Mouse (Mus musculus) forebrain, embryonic 10.5 days (tissue): ENCODE results near the gene Filip1l. TPM values are rescaled to one million over a fixed set of nuclear protein-coding genes. Genes with fewer than 3 reads are reported as not detected.

Experiments
- DNase-seq: peaks from one replicate; pipeline ENCODE4 v3.0.0-alpha.2; 2017; ENCODE audit warnings: low spot score; ENCODE audit errors: extremely low spot score
- H3K27ac ChIP-seq: fragments of 300-500 bp; sonication (generic); 2 replicates; pipeline ENCODE4 v1.5.1; 2016; ENCODE audit warnings: mild to moderate bottlenecking
- H3K27me3 ChIP-seq: fragments of 300-500 bp; sonication (generic); 2 replicates; pipeline ENCODE4 v1.6.1; 2016; ENCODE audit warnings: mild to moderate bottlenecking; ENCODE audit not compliant: poor library complexity, severe bottlenecking
- H3K36me3 ChIP-seq: fragments of 300-500 bp; sonication (generic); replicated peaks from 2 replicates; pipeline ENCODE4 v1.6.1; 2016; ENCODE audit warnings: mild to moderate bottlenecking, moderate library complexity
- H3K4me1 ChIP-seq: fragments of 300-500 bp; sonication (generic); 2 replicates; pipeline ENCODE4 v1.6.1; 2016
- H3K4me3 ChIP-seq: fragments of 300-500 bp; sonication (generic); 2 replicates; pipeline ENCODE4 v1.5.1; 2016; ENCODE audit warnings: mild to moderate bottlenecking, moderate library complexity
- H3K9me3 ChIP-seq: fragments of 300-500 bp; sonication (generic); 2 replicates; pipeline ENCODE4 v1.6.1; 2016; ENCODE audit warnings: mild to moderate bottlenecking, moderate library complexity
- WGBS: fragments of 180-500 bp; shearing (Covaris S2); methylation state at CpG from one replicate; pipeline ENCODE4 v1.1.7; 2016; 5-methylcytosine and 5-hydroxymethylcytosine counted together
- polyA plus RNA-seq: library from polyadenylated mRNA; unstranded; fragments of >200 nt; fragmentation: Nextera tagmentation; extraction: Ambion mirVana; gene quantifications from 2 replicates; pipeline ENCODE4 v1.2.1, GENCODE M21; 2016

The Filip1l gene
- polyA plus RNA-seq, 1 experiment from 2014 or later = 6.7 TPM

- peaks cover 4% of the 10 kb centered on the region; the same call in 1 of the 2 replicates for H3K4me1 ChIP-seq
- whole genome bisulfite sequencing = 83% methylated on average over 4 of the region's 4 CpGs
- no peak overlapping the region for H3K4me3 ChIP-seq
- H3K36me3 ChIP-seq = no peaks in the 10 kb centered on the region
- H3K9me3 ChIP-seq = no peaks in the 10 kb centered on the region
- H3K27ac ChIP-seq = no peak overlapping the region
- no peaks in the 10 kb centered on the region for H3K27me3 ChIP-seq
- no peak for DNase-seq
Measured at GRCm38 (mm10) chr16:57514371-57514770, 161.5 kb downstream of the Filip1l start.

GRCm38 (mm10) chr16:57515636-57516035 is 162.7 kb downstream of the Filip1l start:
- Histone ChIP-seq H3K4me3 (no peak overlapping the region), H3K36me3 (no peaks in the 10 kb centered on the region), H3K9me3 (no peaks in the 10 kb centered on the region), H3K27ac (no peak overlapping the region), H3K27me3 (no peaks in the 10 kb centered on the region), H3K4me1 (peaks cover 4% of the 10 kb centered on the region; the same call in 1 of the 2 replicates)
- no peak for DNase-seq
- WGBS = 93% methylated on average over 10 of the region's 10 CpGs

GRCm38 (mm10) chr16:57525046-57525445 is 172.2 kb downstream of the Filip1l start:
- no peak overlapping the region for H3K4me3 ChIP-seq
- 92% methylated on average over 5 of the region's 5 CpGs for WGBS
- H3K9me3 ChIP-seq = no peaks in the 10 kb centered on the region
- no peak for DNase-seq
- H3K4me1 ChIP-seq = no peaks in the 10 kb centered on the region
- H3K27ac ChIP-seq = no peak overlapping the region
- no peaks in the 10 kb centered on the region for H3K36me3 ChIP-seq
- no peaks in the 10 kb centered on the region for H3K27me3 ChIP-seq

- H3K4me1 ChIP-seq = no peaks in the 10 kb centered on the region
- H3K27ac ChIP-seq = no peak overlapping the region
- 90% methylated on average over 4 of the region's 4 CpGs for WGBS
- no peaks in the 10 kb centered on the region for H3K36me3 ChIP-seq
- no peaks in the 10 kb centered on the region for H3K9me3 ChIP-seq
- H3K4me3 ChIP-seq = no peak overlapping the region
- H3K27me3 ChIP-seq = no peaks in the 10 kb centered on the region
- DNase-seq = no peak
Measured at GRCm38 (mm10) chr16:57525476-57525875, 172.6 kb downstream of the Filip1l start.

GRCm38 (mm10) chr16:57526893-57527292 is 174.0 kb downstream of the Filip1l start:
- peaks cover 1% of the 10 kb centered on the region; the same call in 1 of the 2 replicates for H3K4me1 ChIP-seq
- H3K4me3 ChIP-seq = no peak overlapping the region
- no peaks in the 10 kb centered on the region for H3K27me3 ChIP-seq
- 93% methylated on average over 7 of the region's 7 CpGs for WGBS
- H3K36me3 ChIP-seq = no peaks in the 10 kb centered on the region
- DNase-seq = no peak
- no peaks in the 10 kb centered on the region for H3K9me3 ChIP-seq
- no peak overlapping the region for H3K27ac ChIP-seq

- H3K4me1 ChIP-seq = peaks cover 7% of the 10 kb centered on the region
- H3K9me3 ChIP-seq = no peaks in the 10 kb centered on the region
- no peaks in the 10 kb centered on the region for H3K36me3 ChIP-seq
- H3K4me3 ChIP-seq = no peak overlapping the region
- H3K27me3 ChIP-seq = no peaks in the 10 kb centered on the region
- H3K27ac ChIP-seq = no peak overlapping the region
- 86% methylated on average over 4 of the region's 4 CpGs for WGBS
- no peak for DNase-seq
Measured at GRCm38 (mm10) chr16:57528457-57528856, 175.6 kb downstream of the Filip1l start.

GRCm38 (mm10) chr16:57530547-57530946 is 177.7 kb downstream of the Filip1l start:
- 79% methylated on average over 4 of the region's 4 CpGs for WGBS

GRCm38 (mm10) chr16:57532081-57532493 is 179.2 kb downstream of the Filip1l start:
- DNase-seq = no peak
- H3K4me1 ChIP-seq = peaks cover 7% of the 10 kb centered on the region
- H3K27ac ChIP-seq = no peak overlapping the region
- no peaks in the 10 kb centered on the region for H3K36me3 ChIP-seq
- no peak overlapping the region for H3K4me3 ChIP-seq
- no peaks in the 10 kb centered on the region for H3K9me3 ChIP-seq
- 63% methylated on average over 6 of the region's 6 CpGs for whole genome bisulfite sequencing
- no peaks in the 10 kb centered on the region for H3K27me3 ChIP-seq

More at GRCm38 (mm10) chr16:57530547-57530946, 177.7 kb downstream of the Filip1l start:
- Histone ChIP-seq H3K27me3 (no peaks in the 10 kb centered on the region), H3K4me3 (no peak overlapping the region), H3K9me3 (no peaks in the 10 kb centered on the region), H3K27ac (no peak overlapping the region), H3K36me3 (no peaks in the 10 kb centered on the region), H3K4me1 (peaks cover 7% of the 10 kb centered on the region)
- no peak for DNase-seq

GRCm38 (mm10) chr16:57534365-57534764 is 181.5 kb downstream of the Filip1l start:
- WGBS = 81% methylated on average over 1 of the region's 1 CpGs
- no peak overlapping the region for H3K27ac ChIP-seq
- no peak for DNase-seq

GRCm38 (mm10) chr16:57534811-57535210 is 181.9 kb downstream of the Filip1l start:
- no peak for DNase-seq
- Histone ChIP-seq H3K27ac (no peak overlapping the region), H3K27me3 (no peaks in the 10 kb centered on the region), H3K36me3 (no peaks in the 10 kb centered on the region), H3K4me3 (no peak overlapping the region), H3K4me1 (peaks cover 7% of the 10 kb centered on the region), H3K9me3 (no peaks in the 10 kb centered on the region)
- WGBS = 93% methylated on average over 1 of the region's 1 CpGs

More at GRCm38 (mm10) chr16:57534365-57534764, 181.5 kb downstream of the Filip1l start:
- no peaks in the 10 kb centered on the region for H3K9me3 ChIP-seq
- no peak overlapping the region for H3K4me3 ChIP-seq
- H3K36me3 ChIP-seq = no peaks in the 10 kb centered on the region
- H3K27me3 ChIP-seq = no peaks in the 10 kb centered on the region
- peaks cover 7% of the 10 kb centered on the region for H3K4me1 ChIP-seq

- Histone ChIP-seq H3K4me1 (peaks cover 7% of the 10 kb centered on the region), H3K36me3 (no peaks in the 10 kb centered on the region), H3K27ac (no peak overlapping the region), H3K9me3 (no peaks in the 10 kb centered on the region), H3K4me3 (no peak overlapping the region), H3K27me3 (no peaks in the 10 kb centered on the region)
- WGBS = 87% methylated on average over 7 of the region's 7 CpGs
- no peak for DNase-seq
Measured at GRCm38 (mm10) chr16:57536511-57536910, 183.6 kb downstream of the Filip1l start.

GRCm38 (mm10) chr16:57543243-57543642 is 190.3 kb downstream of the Filip1l start:
- 89% methylated on average over 3 of the region's 3 CpGs for whole genome bisulfite sequencing
- no peak for DNase-seq
- H3K27ac ChIP-seq = no peak overlapping the region
- H3K4me1 ChIP-seq = peaks cover 5% of the 10 kb centered on the region; the same call in 1 of the 2 replicates
- no peaks in the 10 kb centered on the region for H3K36me3 ChIP-seq
- no peak overlapping the region for H3K4me3 ChIP-seq
- H3K9me3 ChIP-seq = no peaks in the 10 kb centered on the region
- peaks cover 7% of the 10 kb centered on the region for H3K27me3 ChIP-seq

- no peaks in the 10 kb centered on the region for H3K9me3 ChIP-seq
- no peaks in the 10 kb centered on the region for H3K36me3 ChIP-seq
- H3K27ac ChIP-seq = no peak overlapping the region
- 88% methylated on average over 8 of the region's 8 CpGs for WGBS
- H3K27me3 ChIP-seq = peaks cover 7% of the 10 kb centered on the region
- H3K4me3 ChIP-seq = no peak overlapping the region
- no peak for DNase-seq
- peaks cover 11% of the 10 kb centered on the region for H3K4me1 ChIP-seq
Measured at GRCm38 (mm10) chr16:57544441-57544840, 191.5 kb downstream of the Filip1l start.

GRCm38 (mm10) chr16:57546355-57546754 is 193.5 kb downstream of the Filip1l start:
- WGBS = 84% methylated on average over 1 of the region's 1 CpGs
- no peak for DNase-seq
- H3K36me3 ChIP-seq = no peaks in the 10 kb centered on the region
- no peak overlapping the region for H3K27ac ChIP-seq
- H3K4me3 ChIP-seq = no peak overlapping the region
- no peaks in the 10 kb centered on the region for H3K9me3 ChIP-seq
- peaks cover 24% of the 10 kb centered on the region for H3K4me1 ChIP-seq
- peaks cover 11% of the 10 kb centered on the region for H3K27me3 ChIP-seq
